Mouse (Mus musculus) kidney, postnatal 10 days (tissue): ENCODE results near the gene Fam131a.
A peak's percentile ranks its signal among the peaks of the same experiment; 100 is the strongest.

Experiments used
- DNase-seq: peaks from one replicate; pipeline ENCODE4 v3.0.0; 2021; ENCODE audit warnings: mixed read lengths

Gene Fam131a

GRCm38 (mm10) chr16:20717181-20717977, 24.3 kb downstream of the Fam131a start, which contains the start of the genes Polr2h and Clcn2:
Gene Polr2h (plus strand): TSS chr16:20717665.
Gene Clcn2 (minus strand): TSS chr16:20717746.
- DNase-seq = peak; percentile 98

GRCm38 (mm10) chr16:20717978-20718670, 25.1 kb downstream of the Fam131a start:
- DNase-seq = no peak

- no peak for DNase-seq
Observed at GRCm38 (mm10) chr16:20721808-20722207, 28.8 kb downstream of the Fam131a start.

DNA sequence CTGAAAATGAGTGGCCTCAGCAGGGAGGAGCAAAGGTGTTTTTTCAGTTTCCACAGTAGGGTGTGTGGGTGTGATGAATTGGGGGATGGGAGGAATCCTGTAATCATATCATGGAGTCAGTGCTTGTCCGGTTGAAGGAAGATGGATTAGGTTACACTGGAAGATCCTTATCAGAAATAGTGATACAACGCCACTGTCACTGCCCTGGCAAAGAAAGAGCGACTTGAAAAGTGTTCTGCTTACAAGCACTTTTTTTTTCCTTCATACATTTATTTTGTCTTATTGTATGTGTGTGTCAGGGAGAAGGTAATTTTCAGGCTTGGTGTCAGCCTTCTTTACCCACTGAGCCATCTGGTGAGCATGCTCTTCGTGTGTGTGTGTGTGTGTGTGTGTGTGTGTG, 29.7 kb downstream of the Fam131a start:
- no peak for DNase-seq

DNA sequence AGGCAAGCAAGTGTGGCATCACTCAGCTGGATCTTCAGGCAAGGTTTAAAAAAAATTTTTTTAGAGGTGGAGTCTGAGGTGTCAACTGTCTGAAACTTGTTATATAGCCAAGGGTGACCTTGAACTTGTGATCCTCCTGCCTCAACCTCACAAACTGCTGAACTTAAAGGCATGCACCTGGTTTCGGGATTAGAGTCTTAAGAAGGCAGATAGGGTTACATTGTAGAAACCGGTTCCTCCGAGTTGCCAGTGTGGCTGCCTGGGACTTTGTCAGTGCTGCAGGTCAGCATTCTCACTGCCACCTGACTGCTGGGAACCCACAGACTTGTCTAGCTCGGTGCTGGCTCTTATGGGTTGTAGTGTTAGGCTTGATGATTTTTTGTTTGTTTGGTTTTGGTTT, 30.2 kb downstream of the Fam131a start:
- no peak for DNase-seq

- DNase-seq = peak; percentile 83
Observed at GRCm38 (mm10) chr16:20724338-20724748, 31.3 kb downstream of the Fam131a start.

DNA sequence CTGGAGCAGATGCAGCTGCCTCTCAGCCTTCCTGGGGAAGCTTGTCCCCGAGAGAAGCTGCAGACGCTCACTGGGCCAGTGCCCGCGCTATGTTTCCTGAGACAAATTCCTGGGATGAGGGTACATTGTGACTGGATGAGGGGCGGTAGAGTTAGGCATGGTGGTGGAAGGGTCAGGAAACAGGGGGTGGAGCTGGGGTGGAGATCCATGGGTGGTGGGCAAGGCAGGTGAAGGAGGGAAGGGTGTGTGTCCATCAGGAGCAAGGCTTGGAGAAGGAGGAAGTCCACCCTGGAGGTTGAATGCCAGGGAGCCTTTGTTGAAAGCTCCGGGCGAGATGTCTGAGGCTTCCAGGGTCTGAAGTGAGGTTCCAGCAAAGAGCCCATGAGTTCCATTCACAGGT, 32.3 kb downstream of the Fam131a start:
- no peak for DNase-seq

- no peak for DNase-seq
Observed at GRCm38 (mm10) chr16:20725750-20726149, 32.7 kb downstream of the Fam131a start.

GRCm38 (mm10) chr16:20726384-20726783, 33.3 kb downstream of the Fam131a start:
- no peak for DNase-seq

GRCm38 (mm10) chr16:20730293-20730711, 37.3 kb downstream of the Fam131a start:
- DNase-seq = peak; percentile 41

GRCm38 (mm10) chr16:20731688-20732087, 38.6 kb downstream of the Fam131a start:
- DNase-seq = no peak

- no peak for DNase-seq
Observed at GRCm38 (mm10) chr16:20732251-20732924, 39.3 kb downstream of the Fam131a start.

DNA sequence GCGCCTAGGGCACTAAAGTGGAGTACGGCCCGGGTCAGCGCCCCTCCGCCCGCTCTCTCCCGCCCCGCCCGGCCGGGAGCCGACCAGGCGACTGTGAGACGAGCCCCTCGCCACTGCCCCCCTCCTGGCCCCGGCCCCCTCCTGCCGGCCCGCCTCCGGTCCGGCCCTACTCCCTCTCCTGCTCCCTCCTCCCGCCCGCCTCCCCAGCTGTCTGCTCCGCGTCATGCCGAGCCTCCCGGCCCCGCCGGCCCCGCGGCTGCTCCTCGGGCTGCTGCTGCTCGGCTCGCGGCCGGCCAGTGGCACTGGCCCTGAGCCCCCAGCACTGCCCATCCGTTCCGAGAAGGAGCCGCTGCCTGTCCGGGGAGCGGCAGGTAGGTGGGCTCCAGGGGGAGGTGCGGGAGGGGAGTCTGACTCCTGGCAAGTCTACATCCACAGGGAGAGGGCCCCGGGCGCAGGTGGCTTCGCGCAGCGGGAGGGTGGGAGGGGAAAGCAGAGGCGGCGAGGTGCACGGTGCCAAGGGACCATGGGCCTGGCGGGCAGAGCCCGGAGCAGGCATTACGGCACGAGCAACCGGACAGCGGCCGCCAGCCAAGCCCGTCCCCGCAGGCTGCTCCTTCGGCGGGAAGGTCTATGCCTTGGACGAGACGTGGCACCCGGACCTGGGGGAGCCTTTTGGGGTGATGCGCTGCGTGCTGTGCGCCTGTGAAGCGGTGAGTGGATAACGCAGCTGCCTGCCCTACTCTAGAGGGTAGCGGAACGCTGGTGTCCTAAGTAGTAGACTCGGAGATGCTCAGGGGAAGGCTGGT, 40.1 kb downstream of the Fam131a start, which contains the start of gene Chrd:
TSS of gene Chrd (plus strand) at position 203 of the 806 bp plus-strand sequence.
- DNase-seq = peak; percentile 87

DNA sequence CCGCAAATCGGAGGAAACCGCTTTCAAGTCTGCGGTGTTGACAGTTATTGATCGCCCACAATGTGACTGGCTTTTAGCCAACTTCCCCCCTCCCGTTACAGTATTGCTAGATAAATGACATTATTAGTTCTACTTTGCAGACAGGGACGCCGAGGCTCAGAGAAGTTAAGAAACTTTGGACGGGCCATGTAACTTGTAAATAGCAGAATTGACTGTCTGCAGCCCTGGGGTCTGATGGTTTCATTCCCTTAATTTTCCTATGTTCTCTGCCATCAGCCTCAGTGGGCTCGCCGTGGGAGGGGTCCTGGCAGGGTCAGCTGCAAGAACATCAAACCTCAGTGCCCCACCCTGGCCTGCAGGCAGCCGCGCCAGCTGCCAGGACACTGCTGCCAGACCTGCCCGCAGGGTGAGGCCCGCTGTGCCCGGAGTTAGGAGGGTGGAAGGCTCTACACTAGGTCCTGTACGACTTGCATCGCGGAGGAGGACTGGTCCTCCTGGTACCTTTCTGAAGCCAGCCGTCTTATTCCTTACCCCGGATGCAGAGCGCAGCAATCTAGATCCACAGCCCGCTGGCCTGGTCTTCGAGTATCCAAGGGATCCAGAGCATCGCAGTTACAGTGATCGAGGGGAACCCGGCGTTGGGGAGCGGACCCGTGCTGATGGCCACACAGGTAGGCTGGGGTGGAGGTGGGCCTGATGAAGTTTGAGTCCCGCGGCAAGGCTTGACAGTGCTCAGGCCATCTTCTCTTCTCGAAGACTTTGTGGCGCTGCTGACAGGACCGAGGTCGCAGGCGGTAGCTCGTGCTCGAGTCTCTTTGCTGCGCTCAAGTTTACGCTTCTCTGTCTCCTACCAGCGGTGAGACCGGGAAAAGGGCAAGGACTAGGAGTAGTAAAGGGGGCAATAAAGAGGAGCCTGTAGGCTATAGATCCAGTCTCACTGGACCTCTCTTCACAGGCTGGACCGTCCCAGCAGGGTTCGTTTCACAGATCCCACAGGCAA, 41.0 kb downstream of the Fam131a start, which contains the start of gene Thpo:
TSS of gene Thpo (minus strand) at position 781 of the 1,000 bp plus-strand sequence.
- DNase-seq = peak; percentile 24

- no peak for DNase-seq
Observed at GRCm38 (mm10) chr16:20735651-20736050, 42.6 kb downstream of the Fam131a start.

- DNase-seq = no peak
Observed at GRCm38 (mm10) chr16:20736168-20736567, 43.1 kb downstream of the Fam131a start.

DNA sequence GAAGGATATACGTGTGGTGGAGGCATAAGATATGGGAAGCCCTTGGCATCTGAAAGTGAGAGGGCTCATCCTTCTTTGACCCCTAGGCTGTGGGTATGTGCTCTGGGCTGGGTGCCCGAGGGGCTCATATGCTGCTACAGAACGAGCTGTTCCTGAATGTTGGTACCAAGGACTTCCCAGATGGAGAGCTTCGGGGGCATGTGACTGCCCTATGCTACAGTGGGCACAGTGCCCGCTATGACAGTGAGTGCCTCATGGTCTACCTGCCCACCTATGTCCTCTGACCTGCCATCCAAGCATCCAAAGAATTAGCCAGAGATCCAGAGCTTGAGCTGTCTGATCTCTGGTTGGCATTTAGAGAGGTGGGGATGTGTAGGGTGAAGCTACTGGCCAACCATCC, 43.8 kb downstream of the Fam131a start:
- no peak for DNase-seq

- DNase-seq = no peak
Observed at GRCm38 (mm10) chr16:20739845-20740244, 46.8 kb downstream of the Fam131a start.

DNA sequence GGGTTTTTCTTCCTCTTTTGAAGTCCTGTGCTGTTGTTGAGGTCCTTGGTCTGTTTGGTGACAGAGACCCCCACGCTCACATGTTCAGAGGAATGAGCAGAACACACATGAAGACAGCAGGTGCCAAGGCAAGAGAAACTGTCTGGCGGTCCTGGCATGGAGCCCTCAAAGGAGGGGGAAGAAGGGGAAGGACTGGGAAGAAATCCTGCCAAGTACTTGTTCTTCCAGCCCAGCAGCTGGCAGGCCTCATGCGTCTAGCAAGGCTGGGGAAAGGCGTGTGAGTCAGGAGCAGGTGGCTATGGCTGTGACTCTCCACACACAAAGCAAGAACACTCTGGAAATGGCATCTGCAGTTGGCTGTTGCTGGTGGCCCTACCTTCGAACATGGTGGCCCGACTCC, 53.6 kb downstream of the Fam131a start:
- peak; percentile 64 for DNase-seq

GRCm38 (mm10) chr16:20750518-20750917, 57.5 kb downstream of the Fam131a start:
- no peak for DNase-seq
